Mouse (Mus musculus) brain, adult 10 weeks (tissue): ENCODE measurements around the gene Olfr702. TPM values are rescaled to one million over a fixed set of nuclear protein-coding genes. Genes with fewer than 3 reads are reported as not detected.

Experiments used
- polyA plus RNA-seq: library from polyadenylated mRNA; stranded (reverse); fragments of 350-450 nt; fragmentation: Illumina TruSeq; extraction: RNeasy Lipid Tissue Mini Kit (QIAGEN cat#74804); gene quantifications from one replicate; pipeline ENCODE4 v1.2.3, GENCODE M21; 2015; ENCODE audit warnings: low read depth, low replicate concordance

Olfr702 gene
- not detected for polyA plus RNA-seq

GRCm38 (mm10) chr7:106833793-106834192 lies at the start of gene Olfr702:
Gene Olfr702 (minus strand): TSS chr7:106833893.

GRCm38 (mm10) chr7:106876791-106877190 lies 43.1 kb upstream of the Olfr702 start, which contains the start of gene Olfr705:
Gene Olfr705 (minus strand): TSS chr7:106876891.

GRCm38 (mm10) chr7:106862885-106863284 lies 29.2 kb upstream of the Olfr702 start, which contains the start of gene Olfr704:
Gene Olfr704 (plus strand): TSS chr7:106863185.

GRCm38 (mm10) chr7:106843060-106843459 lies 9.4 kb upstream of the Olfr702 start, which contains the start of gene Olfr703:
Gene Olfr703 (plus strand): TSS chr7:106843360.

GRCm38 (mm10) chr7:106813829-106814228 lies 19.9 kb downstream of the Olfr702 start, which contains the start of gene Olfr701:
Gene Olfr701 (plus strand): TSS chr7:106814129.

GRCm38 (mm10) chr7:106808734-106809133 lies 25.0 kb downstream of the Olfr702 start, which contains the start of gene Olfr700:
Gene Olfr700 (minus strand): TSS chr7:106808834.

GRCm38 (mm10) chr7:106793098-106793497 lies 40.6 kb downstream of the Olfr702 start, which contains the start of gene Olfr699:
Gene Olfr699 (minus strand): TSS chr7:106793198.

Other genes with a start within 250 kb of the Olfr702 start
- gene Olfr693, start 153.3 kb downstream of the Olfr702 start, polyA plus RNA-seq: not detected
- gene Olfr694, start 142.1 kb downstream of the Olfr702 start, polyA plus RNA-seq: not detected
- gene Olfr695, start 117.5 kb downstream of the Olfr702 start, polyA plus RNA-seq: not detected
- gene Olfr697, start 91.5 kb downstream of the Olfr702 start, polyA plus RNA-seq: not detected
- gene Olfr698, start 78.5 kb downstream of the Olfr702 start, polyA plus RNA-seq: not detected
- gene Olfr699, start 40.7 kb downstream of the Olfr702 start, polyA plus RNA-seq: not detected
- gene Olfr700, start 25.1 kb downstream of the Olfr702 start, polyA plus RNA-seq: not detected
- gene Olfr701, start 19.8 kb downstream of the Olfr702 start, polyA plus RNA-seq: not detected
- not detected for gene Olfr703, start 9.5 kb upstream of the Olfr702 start, polyA plus RNA-seq
- not detected for gene Olfr704, start 29.3 kb upstream of the Olfr702 start, polyA plus RNA-seq
- gene Olfr705, start 43.0 kb upstream of the Olfr702 start, polyA plus RNA-seq: not detected
- not detected for gene Olfr706, start 54.3 kb upstream of the Olfr702 start, polyA plus RNA-seq
- gene Olfr707, start 67.3 kb upstream of the Olfr702 start, polyA plus RNA-seq: not detected
- gene Olfr1532-ps1, start 74.1 kb upstream of the Olfr702 start, polyA plus RNA-seq: not detected
- gene Olfr709-ps1, start 98.3 kb upstream of the Olfr702 start, polyA plus RNA-seq: not detected
- not detected for gene Olfr710, start 114.4 kb upstream of the Olfr702 start, polyA plus RNA-seq
- gene Olfr6, start 130.0 kb upstream of the Olfr702 start, polyA plus RNA-seq: not detected
- not detected for gene Olfr711, start 141.6 kb upstream of the Olfr702 start, polyA plus RNA-seq
- not detected for gene Olfr2, start 172.2 kb upstream of the Olfr702 start, polyA plus RNA-seq
- gene Olfr713, start 197.3 kb upstream of the Olfr702 start, polyA plus RNA-seq: not detected
- not detected for gene Olfr714, start 237.1 kb upstream of the Olfr702 start, polyA plus RNA-seq